Mouse (Mus musculus) ES-E14 (cell line): ENCODE measurements around the gene Steap2. TPM values are rescaled to one million over a fixed set of nuclear protein-coding genes. Genes with fewer than 3 reads are reported as not detected.

ENCODE experiments used
- DNase-seq: peaks from one replicate; pipeline ENCODE4 v3.0.0-alpha.2; 2013; ENCODE audit warnings: low read depth, low spot score
- H3K27ac ChIP-seq: 2 replicates; pipeline ENCODE4 v1.5.1; 2012; ENCODE audit warnings: low read depth, mild to moderate bottlenecking, low read length, moderate library complexity, mixed read lengths; ENCODE audit not compliant: poor library complexity, insufficient read depth, severe bottlenecking
- H3K36me3 ChIP-seq: 2 replicates; pipeline ENCODE4 v1.6.1; 2012; ENCODE audit warnings: mild to moderate bottlenecking, low read length, moderate library complexity, mixed read lengths; ENCODE audit not compliant: control insufficient read depth, poor library complexity, insufficient read depth, severe bottlenecking
- H3K4me1 ChIP-seq, 2 experiments: fragments of 150-350 bp in 1 of 2; sonication (generic) in 1 of 2; 2 replicates each; pipeline ENCODE4 v1.6.1; 2012; ENCODE audit warnings: low read length in 2 of 2, mild to moderate bottlenecking in 1 of 2, mixed read lengths in 1 of 2; ENCODE audit not compliant: control insufficient read depth in 2 of 2, insufficient read depth in 2 of 2, poor library complexity in 1 of 2
- H3K4me3 ChIP-seq, 2 experiments: fragments of 150-350 bp in 1 of 2; sonication (generic) in 1 of 2; 2 replicates each; pipeline ENCODE4 v1.5.1; 2012; ENCODE audit warnings: low read length in 2 of 2, low read depth in 1 of 2, mild to moderate bottlenecking in 1 of 2, mixed read lengths in 1 of 2; ENCODE audit not compliant: insufficient read depth in 1 of 2, poor library complexity in 1 of 2, severe bottlenecking in 1 of 2
- H3K9ac ChIP-seq: 2 replicates; pipeline ENCODE4 v1.6.1; 2012; ENCODE audit warnings: low read depth, mild to moderate bottlenecking, low read length, mixed read lengths; ENCODE audit not compliant: poor library complexity, insufficient read depth, severe bottlenecking
- H3K9me3 ChIP-seq: fragments of 150-350 bp; sonication (generic); 2 replicates; pipeline ENCODE4 v1.6.1; 2012; ENCODE audit warnings: low read depth, mild to moderate bottlenecking, low read length; ENCODE audit not compliant: control insufficient read depth, insufficient read depth
- CHD2 ChIP-seq: IDR thresholded peaks from 2 replicates; pipeline ENCODE4 v1.6.1; 2014; ENCODE audit warnings: mild to moderate bottlenecking, low read depth, low read length, inconsistent platforms
- HCFC1 ChIP-seq: IDR thresholded peaks from 2 replicates; pipeline ENCODE4 v1.6.1; 2012; ENCODE audit warnings: low read length, inconsistent platforms, borderline replicate concordance; ENCODE audit not compliant: insufficient read depth
- MAFK ChIP-seq: IDR thresholded peaks from 2 replicates; pipeline ENCODE4 v1.6.1; 2014; ENCODE audit warnings: mild to moderate bottlenecking, low read depth, low read length, inconsistent platforms; ENCODE audit not compliant: insufficient read depth
- ZC3H11A ChIP-seq: IDR thresholded peaks from 2 replicates; pipeline ENCODE4 v1.6.1; 2012; ENCODE audit warnings: low read depth, mild to moderate bottlenecking, inconsistent platforms, low read length, borderline replicate concordance
- ZNF384 ChIP-seq: IDR thresholded peaks from 2 replicates; pipeline ENCODE4 v1.6.1; 2012; ENCODE audit warnings: low read depth, low read length, inconsistent platforms
- in situ Hi-C, 2 experiments: fragments of 600-800 bp; cut with MboI; formaldehyde crosslinking; loops; one replicate each; pipeline ENCODE4 v1.15.1; 2025; ENCODE audit warnings: low sequenced_read_pairs in 2 of 2, inconsistent platforms in 1 of 2; ENCODE audit not compliant: unreplicated experiment in 2 of 2
- total RNA-seq: library from RNA; depleted of rRNA; stranded (reverse); fragments of 300-350 nt; gene quantifications from 2 replicates; pipeline ENCODE4 v1.2.3, GENCODE M21; 2012; rRNA removed

Steap2 gene
- total RNA-seq, 1 experiment = 26.4 TPM

DNA sequence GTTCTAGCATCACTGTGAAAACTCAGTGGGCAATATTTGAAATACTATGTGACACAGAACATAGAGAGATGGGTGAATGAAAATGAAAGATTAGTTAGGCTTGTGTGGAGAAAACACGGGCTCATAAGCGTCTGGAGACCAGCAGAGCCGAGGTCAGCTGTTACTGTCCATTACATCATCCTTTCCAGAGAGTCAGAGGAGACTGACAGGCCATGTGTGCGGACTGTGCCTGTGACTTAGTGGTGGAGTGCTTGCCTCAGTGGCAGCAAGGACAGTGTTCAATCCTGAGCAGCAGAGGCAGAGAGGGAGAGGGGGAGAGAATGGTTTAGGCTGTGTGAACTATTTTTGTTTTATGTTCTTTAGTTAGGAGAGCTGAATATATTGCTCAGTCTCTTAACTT is 76.0 kb downstream of the Steap2 start:
- in situ Hi-C loops = no loop called here
- Histone ChIP-seq H3K4me1 (no peaks in the 10 kb centered on the region; a peak in 1 of 4 replicates), H3K9ac (no peak overlapping the region), H3K4me3 (no peak overlapping the region), H3K36me3 (no peaks in the 10 kb centered on the region), H3K9me3 (no peaks in the 10 kb centered on the region), H3K27ac (no peak overlapping the region)
- TF ChIP-seq MAFK (no peak), HCFC1 (no peak), CHD2 (no peak), ZNF384 (no peak), ZC3H11A (no peak)
- DNase-seq = no peak

Other genes starting within 250 kb of the Steap2 start
- gene 1700015F17Rik, start 215.4 kb downstream of the Steap2 start, total RNA-seq = not detected in 2 replicates
- gene Cldn12, start 179.6 kb downstream of the Steap2 start, total RNA-seq = 42.9 and 52.7 TPM in 2 replicates
- gene Gtpbp10, start 135.0 kb downstream of the Steap2 start, total RNA-seq = 36.4 and 39.1 TPM in 2 replicates
- gene Gm8773, start 120.8 kb downstream of the Steap2 start, total RNA-seq = 0.22 and 0.48 TPM in 2 replicates
- gene Cfap69, start 30.3 kb downstream of the Steap2 start, total RNA-seq = 4.3 and 4.6 TPM in 2 replicates
- 43.3 and 45.6 TPM in 2 replicates for gene Steap1, start 54.7 kb upstream of the Steap2 start, total RNA-seq